Mouse (Mus musculus): ENCODE data around the gene Pde10a. TPM values are rescaled to one million over a fixed set of nuclear protein-coding genes. Genes with fewer than 3 reads are reported as not detected.

Pde10a gene
- polyA plus RNA-seq, 1 experiment = not detected

DNA sequence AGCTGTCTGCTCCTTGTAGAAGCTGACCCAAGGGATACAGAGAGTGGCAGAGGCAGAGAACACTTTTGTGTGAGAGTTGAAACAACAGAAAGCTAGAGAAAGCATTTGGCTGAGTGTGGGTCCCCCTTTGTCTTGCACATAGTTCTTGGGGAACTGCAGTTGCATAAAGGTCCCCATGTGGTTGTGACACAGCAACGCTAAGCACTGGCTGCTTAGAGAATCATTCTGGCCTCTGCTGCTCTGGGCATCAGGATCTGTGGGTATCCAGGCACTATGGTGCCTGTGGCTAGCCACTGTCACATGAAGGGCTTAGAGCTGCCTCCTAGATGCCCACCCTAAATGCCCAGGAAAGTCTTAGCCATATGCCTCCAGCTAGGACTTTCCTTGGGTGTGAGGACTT is 27.0 kb upstream of the Pde10a start:
- Histone ChIP-seq H3K4me1 (ENCODE audit: control insufficient read depth, insufficient read depth, low read length) (no peaks in the 10 kb centered on the region), H3K27ac (ENCODE audit: insufficient read depth, low read depth, low read length) (no peak overlapping the region), H3K4me3 (ENCODE audit: insufficient read depth, low read length) (no peak overlapping the region)
- TF ChIP-seq CTCF (IDR thresholded peaks at IDR 0.05; ENCODE audit: low read depth, low read length) (no peak), POLR2A (IDR thresholded peaks at IDR 0.05; ENCODE audit: borderline replicate concordance, low read depth, low read length) (no peak)

DNA sequence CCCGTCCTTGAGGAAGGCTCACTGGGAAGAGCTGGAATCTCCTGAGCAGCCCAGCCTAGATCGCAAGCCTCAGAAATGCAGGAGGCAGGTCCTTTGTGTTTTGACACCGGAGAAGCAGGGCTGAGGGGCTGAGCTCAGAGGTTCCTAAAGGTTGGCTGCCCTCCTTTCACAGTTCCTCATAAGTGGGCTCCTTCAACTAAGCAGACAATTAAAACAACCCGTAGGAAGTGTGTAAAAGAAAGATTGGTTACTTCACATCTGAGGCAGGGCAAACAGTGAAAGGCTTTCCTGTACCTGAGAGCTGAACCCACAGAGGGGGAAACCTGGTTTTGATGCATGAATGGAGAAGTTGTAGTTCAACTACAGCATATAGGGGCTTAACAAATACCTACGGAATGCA is 26.5 kb upstream of the Pde10a start:
- Histone ChIP-seq H3K4me1 (ENCODE audit: control insufficient read depth, insufficient read depth, low read length) (no peaks in the 10 kb centered on the region), H3K27ac (ENCODE audit: insufficient read depth, low read depth, low read length) (no peak overlapping the region), H3K4me3 (ENCODE audit: insufficient read depth, low read length) (no peak overlapping the region)
- no peak for TF ChIP-seq CTCF (IDR thresholded peaks at IDR 0.05; ENCODE audit: low read depth, low read length)
- no peak for TF ChIP-seq POLR2A (IDR thresholded peaks at IDR 0.05; ENCODE audit: borderline replicate concordance, low read depth, low read length)

- TF ChIP-seq POLR2A (IDR thresholded peaks at IDR 0.05; ENCODE audit: borderline replicate concordance, low read depth, low read length) = no peak
- no peak for TF ChIP-seq CTCF (IDR thresholded peaks at IDR 0.05; ENCODE audit: low read depth, low read length)
- no peak overlapping the region for H3K27ac ChIP-seq (ENCODE audit: insufficient read depth, low read depth, low read length)
- H3K4me3 ChIP-seq (ENCODE audit: insufficient read depth, low read length) = no peak overlapping the region
- H3K4me1 ChIP-seq (ENCODE audit: control insufficient read depth, insufficient read depth, low read length) = peaks cover 8% of the 10 kb centered on the region
Observed at GRCm38 (mm10) chr17:8499564-8500117, 25.5 kb upstream of the Pde10a start.

- H3K4me1 ChIP-seq (ENCODE audit: control insufficient read depth, insufficient read depth, low read length) = peaks cover 21% of the 10 kb centered on the region
- TF ChIP-seq CTCF (IDR thresholded peaks at IDR 0.05; ENCODE audit: low read depth, low read length) (no peak), POLR2A (IDR thresholded peaks at IDR 0.05; ENCODE audit: borderline replicate concordance, low read depth, low read length) (no peak)
- no peak overlapping the region for H3K27ac ChIP-seq (ENCODE audit: insufficient read depth, low read depth, low read length)
- H3K4me3 ChIP-seq (ENCODE audit: insufficient read depth, low read length) = no peak overlapping the region
Observed at GRCm38 (mm10) chr17:8504381-8504780, 20.8 kb upstream of the Pde10a start.

DNA sequence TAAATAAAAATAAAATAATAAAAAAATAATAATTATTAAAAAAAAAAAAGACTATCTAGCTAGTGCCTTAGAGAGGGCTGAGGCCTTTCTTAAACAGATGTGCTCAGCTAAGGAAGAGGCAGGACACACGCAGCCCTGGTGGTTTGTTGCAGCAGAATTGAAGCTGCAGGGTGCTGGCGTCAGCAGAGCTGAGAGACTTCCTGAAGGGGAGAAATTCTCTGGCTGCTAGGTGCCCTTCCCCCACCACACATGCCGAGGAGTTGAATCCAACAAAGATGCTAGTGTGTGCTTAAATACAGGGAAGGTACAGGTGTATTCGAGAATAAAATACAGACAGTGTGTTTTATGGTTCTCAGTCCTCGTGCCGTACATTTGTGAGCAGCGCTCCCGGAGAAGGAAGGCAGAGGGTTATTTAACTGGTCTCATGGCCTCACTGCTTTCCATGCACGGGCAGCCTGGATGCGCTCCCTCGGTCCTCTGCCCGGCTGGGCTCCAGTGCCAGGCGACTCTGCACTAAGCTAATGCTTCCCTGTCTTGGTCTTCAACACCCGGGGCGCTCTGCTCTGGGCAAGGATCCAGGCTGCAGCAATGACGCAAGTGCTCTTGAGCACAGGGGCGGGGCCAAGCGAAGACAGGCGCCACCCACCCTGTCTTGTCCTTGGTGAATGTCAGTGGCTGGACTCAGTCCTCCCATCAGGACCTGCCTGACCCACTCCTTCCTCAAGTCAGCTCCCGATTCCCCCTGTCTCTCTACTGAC is 19.3 kb upstream of the Pde10a start:
- Histone ChIP-seq H3K4me1 (ENCODE audit: control insufficient read depth, insufficient read depth, low read length) (peaks cover 21% of the 10 kb centered on the region), H3K27ac (ENCODE audit: insufficient read depth, low read depth, low read length) (peak overlapping the region; percentile 81), H3K4me3 (ENCODE audit: insufficient read depth, low read length) (peak overlapping the region; percentile 48)
- TF ChIP-seq POLR2A (IDR thresholded peaks at IDR 0.05; ENCODE audit: borderline replicate concordance, low read depth, low read length) (no peak), CTCF (IDR thresholded peaks at IDR 0.05; ENCODE audit: low read depth, low read length) (no peak)

DNA sequence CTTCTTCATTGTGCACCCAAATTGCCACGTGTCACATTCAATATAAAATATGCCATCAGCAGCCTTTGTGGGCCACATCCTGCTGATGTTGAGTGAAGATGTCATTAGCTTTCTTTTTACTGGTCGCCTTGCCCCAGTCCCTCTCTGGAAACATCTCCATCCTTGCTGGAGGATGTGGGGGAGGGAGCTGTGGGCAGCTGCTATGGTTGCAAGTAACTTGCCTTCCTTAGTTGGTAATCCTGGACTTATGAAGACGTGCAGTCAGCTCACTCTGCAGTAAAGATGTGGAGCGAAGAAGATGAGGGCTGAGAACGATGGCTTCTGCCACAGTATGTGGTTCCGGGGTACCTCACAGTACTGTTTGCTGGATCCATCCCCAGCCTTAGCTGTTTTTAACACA is 18.4 kb upstream of the Pde10a start:
- no peak overlapping the region for H3K27ac ChIP-seq (ENCODE audit: insufficient read depth, low read depth, low read length)
- no peak overlapping the region for H3K4me3 ChIP-seq (ENCODE audit: insufficient read depth, low read length)
- H3K4me1 ChIP-seq (ENCODE audit: control insufficient read depth, insufficient read depth, low read length) = peaks cover 21% of the 10 kb centered on the region
- TF ChIP-seq POLR2A (IDR thresholded peaks at IDR 0.05; ENCODE audit: borderline replicate concordance, low read depth, low read length) = no peak
- no peak for TF ChIP-seq CTCF (IDR thresholded peaks at IDR 0.05; ENCODE audit: low read depth, low read length)

DNA sequence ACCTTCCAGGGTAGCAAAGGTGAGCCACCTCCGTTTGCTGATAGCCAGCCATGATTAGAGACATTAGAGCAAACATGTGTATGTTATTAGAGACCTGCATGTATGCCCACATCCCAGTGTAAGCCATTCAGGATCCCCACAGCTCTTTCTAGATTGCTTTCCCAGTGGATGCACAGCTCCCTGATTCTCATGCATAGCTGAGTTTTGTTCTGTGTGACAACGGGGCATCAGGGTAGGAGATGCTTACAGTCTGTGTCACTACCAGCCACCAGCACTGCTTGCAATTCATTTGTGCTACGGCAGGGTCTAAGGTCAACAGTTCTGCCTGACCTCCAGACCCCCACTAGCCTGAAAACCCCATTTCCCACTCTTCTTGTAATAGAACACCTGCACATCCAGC is 17.5 kb upstream of the Pde10a start:
- Histone ChIP-seq H3K27ac (ENCODE audit: insufficient read depth, low read depth, low read length) (no peak overlapping the region), H3K4me3 (ENCODE audit: insufficient read depth, low read length) (no peak overlapping the region), H3K4me1 (ENCODE audit: control insufficient read depth, insufficient read depth, low read length) (peaks cover 21% of the 10 kb centered on the region)
- TF ChIP-seq CTCF (IDR thresholded peaks at IDR 0.05; ENCODE audit: low read depth, low read length) (no peak), POLR2A (IDR thresholded peaks at IDR 0.05; ENCODE audit: borderline replicate concordance, low read depth, low read length) (no peak)

DNA sequence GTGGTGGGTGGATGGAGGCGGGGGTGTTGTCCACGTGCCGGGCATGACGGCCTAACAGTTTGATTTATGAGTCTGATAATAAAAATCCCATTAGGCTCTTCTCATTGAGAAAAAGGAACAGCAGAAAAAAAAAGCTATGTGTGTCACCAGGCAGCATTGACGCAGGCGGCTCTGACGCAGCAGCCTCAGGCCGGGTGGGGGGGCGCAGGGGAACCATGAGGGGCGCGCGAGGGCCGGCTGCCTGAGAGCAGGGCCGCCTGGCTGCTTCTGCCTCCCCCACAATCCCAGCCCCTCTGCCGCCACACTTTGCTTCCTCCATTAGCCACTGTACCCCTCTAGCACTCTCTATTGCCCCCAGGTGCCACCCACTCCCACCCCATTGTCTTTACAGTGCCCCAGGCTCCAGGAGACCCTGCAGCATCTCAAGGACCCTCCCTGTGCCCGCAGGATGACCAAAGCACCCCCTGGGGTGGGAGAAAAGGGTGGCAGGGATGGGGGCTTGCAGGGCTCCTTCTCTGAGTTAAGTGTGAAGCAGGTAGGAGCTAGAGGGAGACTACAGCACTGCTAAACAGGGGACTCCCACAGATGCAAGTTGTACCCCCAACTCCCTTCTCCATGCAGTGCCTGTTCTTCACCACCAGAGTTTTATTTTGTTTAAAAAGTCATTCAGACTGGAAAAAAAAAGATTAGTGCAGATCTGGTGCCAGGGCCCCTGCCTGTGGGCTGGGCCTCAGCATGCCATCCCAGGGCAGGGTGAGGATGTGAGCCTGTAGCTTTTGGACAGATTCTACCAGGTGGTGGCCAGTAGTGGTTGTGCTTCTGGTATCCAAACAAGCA is 16.6 kb upstream of the Pde10a start:
- Histone ChIP-seq H3K4me1 (ENCODE audit: control insufficient read depth, insufficient read depth, low read length) (peaks cover 21% of the 10 kb centered on the region), H3K27ac (ENCODE audit: insufficient read depth, low read depth, low read length) (no peak overlapping the region), H3K4me3 (ENCODE audit: insufficient read depth, low read length) (no peak overlapping the region)
- TF ChIP-seq POLR2A (IDR thresholded peaks at IDR 0.05; ENCODE audit: borderline replicate concordance, low read depth, low read length) (no peak), CTCF (IDR thresholded peaks at IDR 0.05; ENCODE audit: low read depth, low read length) (no peak)

DNA sequence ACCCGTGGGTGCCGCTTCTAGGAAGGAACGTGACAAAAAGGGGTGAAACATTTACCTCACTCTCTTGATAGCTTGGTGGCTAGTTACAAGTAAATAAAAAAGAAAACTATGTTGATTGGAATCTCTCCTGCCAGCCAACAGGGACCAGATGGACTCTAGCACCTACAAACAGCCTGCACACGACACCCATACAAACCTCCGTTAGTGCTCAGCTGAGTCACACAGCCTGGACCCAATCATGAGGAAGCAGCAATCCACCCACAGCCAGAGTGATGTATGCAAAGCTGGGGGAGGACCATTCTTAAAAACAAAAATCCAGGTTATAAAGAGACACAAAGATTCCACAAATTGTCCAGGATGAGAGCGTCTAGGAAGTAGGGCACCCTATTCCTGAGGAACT is 9.2 kb upstream of the Pde10a start:
- no peak overlapping the region for H3K27ac ChIP-seq (ENCODE audit: insufficient read depth, low read depth, low read length)
- no peak for TF ChIP-seq POLR2A (IDR thresholded peaks at IDR 0.05; ENCODE audit: borderline replicate concordance, low read depth, low read length)
- no peak for TF ChIP-seq CTCF (IDR thresholded peaks at IDR 0.05; ENCODE audit: low read depth, low read length)
- H3K4me3 ChIP-seq (ENCODE audit: insufficient read depth, low read length) = no peak overlapping the region
- H3K4me1 ChIP-seq (ENCODE audit: control insufficient read depth, insufficient read depth, low read length) = no peaks in the 10 kb centered on the region

- Histone ChIP-seq H3K27ac (ENCODE audit: insufficient read depth, low read depth, low read length) (no peak overlapping the region), H3K4me3 (ENCODE audit: insufficient read depth, low read length) (no peak overlapping the region), H3K4me1 (ENCODE audit: control insufficient read depth, insufficient read depth, low read length) (no peaks in the 10 kb centered on the region)
- TF ChIP-seq CTCF (IDR thresholded peaks at IDR 0.05; ENCODE audit: low read depth, low read length) (no peak), POLR2A (IDR thresholded peaks at IDR 0.05; ENCODE audit: borderline replicate concordance, low read depth, low read length) (no peak)
Observed at GRCm38 (mm10) chr17:8523986-8524385, 1.2 kb upstream of the Pde10a start.
